8 mouse cellular contexts compared by ENCODE assay signal in genomic region chr5:142371172-142372155, GRCm38 (mm10). TPM values are rescaled to one million over a fixed set of nuclear protein-coding genes. Genes with fewer than 3 reads are reported as not detected.
DNase-seq lines count a peak whose midpoint lies in the region; ATAC-seq and TF ChIP-seq lines count a peak whose summit lies in the region.

No protein-coding gene starts in this region.

- H3K9me3 ChIP-seq in hindbrain, embryonic 10.5 days: peaks cover 6% of the 10 kb centered on the region
- H3K9me3 ChIP-seq in liver, postnatal 0 days (ENCODE audit: low read length): no peaks in the 10 kb centered on the region

- WGBS in hindbrain, embryonic 10.5 days: 3% methylated on average over 24 of the region's 24 CpGs
- 18% methylated on average over 24 of the region's 24 CpGs for WGBS in liver, postnatal 0 days (ENCODE audit: insufficient replicate concordance)
- 58% methylated on average over 24 of the region's 24 CpGs for WGBS in small intestine, adult 2 months

- no peaks in the 10 kb centered on the region for H3K27me3 ChIP-seq in hindbrain, embryonic 10.5 days (ENCODE audit: insufficient read depth, poor library complexity, severe bottlenecking)
- no peaks in the 10 kb centered on the region for H3K27me3 ChIP-seq in liver, postnatal 0 days (ENCODE audit: insufficient read depth, low read length)
- no peaks in the 10 kb centered on the region for H3K27me3 ChIP-seq in small intestine, adult 2 months (ENCODE audit: control insufficient read depth, insufficient read depth, low read length)

- peaks cover 17% of the 10 kb centered on the region for H3K36me3 ChIP-seq in hindbrain, embryonic 10.5 days
- no peaks in the 10 kb centered on the region; the same call in 1 of the 2 replicates for H3K36me3 ChIP-seq in liver, postnatal 0 days (replicated peaks; ENCODE audit: insufficient read depth, low read length)
- H3K36me3 ChIP-seq in small intestine, adult 2 months (ENCODE audit: control insufficient read depth, insufficient read depth, low read length): no peaks in the 10 kb centered on the region

- ATAC-seq in liver, postnatal 0 days: no peak
- ATAC-seq in megakaryocyte progenitor cell, adult 5-6 weeks (replicated peaks; ENCODE audit: poor library complexity): no peak

- H3K27ac ChIP-seq in hindbrain, embryonic 10.5 days: peak overlapping the region; percentile 96
- H3K27ac ChIP-seq in liver, postnatal 0 days (ENCODE audit: low read depth): peak overlapping the region; percentile 67
- no peak overlapping the region for H3K27ac ChIP-seq in small intestine, adult 2 months (ENCODE audit: insufficient read depth, low read depth, low read length)

- H3K9ac ChIP-seq in liver, postnatal 0 days (replicated peaks): peak overlapping the region; percentile 55

- peak overlapping the region; percentile 52 for H3K4me2 ChIP-seq in liver, postnatal 0 days (ENCODE audit: low read depth, low read length)

- no peak for TF ChIP-seq POLR2A in small intestine, adult 2 months (IDR thresholded peaks at IDR 0.05; ENCODE audit: low read depth, low read length)

- TF ChIP-seq CTCF in liver, postnatal 0 days (IDR thresholded peaks at IDR 0.05; ENCODE audit: low read depth): no peak
- TF ChIP-seq CTCF in small intestine, adult 2 months (IDR thresholded peaks at IDR 0.05; ENCODE audit: extremely low read depth, insufficient read length, insufficient replicate concordance, low read depth, low read length): no peak

- H3K4me3 ChIP-seq in hindbrain, embryonic 10.5 days: peak overlapping the region; percentile 34
- 0 out of 2 replicates have a peak overlapping the region, but pooled peaks have one; percentile 17 for H3K4me3 ChIP-seq in liver, postnatal 0 days (ENCODE audit: low read depth, low read length)
- peak overlapping the region; percentile 9; the same call in 1 of the 2 replicates for H3K4me3 ChIP-seq in small intestine, adult 2 months (ENCODE audit: low read depth, low read length)

- H3K4me1 ChIP-seq in hindbrain, embryonic 10.5 days (replicated peaks): peaks cover 63% of the 10 kb centered on the region
- H3K4me1 ChIP-seq in liver, postnatal 0 days (ENCODE audit: insufficient read depth): peaks cover 27% of the 10 kb centered on the region
- H3K4me1 ChIP-seq in small intestine, adult 2 months (ENCODE audit: control insufficient read depth, insufficient read depth, insufficient read length, low read length): peaks cover 2% of the 10 kb centered on the region; the same call in 1 of the 2 replicates

- TF ChIP-seq EP300 in liver, postnatal 0 days (IDR thresholded peaks at IDR 0.05; ENCODE audit: low read depth): no peak

- peak; percentile 33 for DNase-seq in CD4-positive helper T cell, adult 2 months (ENCODE audit: low read depth, low spot score)
- DNase-seq in Muller cell, postnatal 12 days (ENCODE audit: inconsistent ontology term): peak; percentile 65
- peak; percentile 90 for DNase-seq in hindbrain, embryonic 10.5 days (ENCODE audit: low spot score)
- no peak for DNase-seq in liver, postnatal 0 days
- no peak for DNase-seq in adipocyte (ENCODE audit: low spot score)
- DNase-seq in right cerebral cortex, postnatal 25 days: no peak

RNA-seq across cellular contexts. Expression of gene Foxk1, which starts 29.8 kb away (rescaled TPM):
- polyA plus RNA-seq in hindbrain, embryonic 10.5 days (2016; fragmentation: Nextera tagmentation; extraction: Ambion mirVana): 5.2 and 5.5 TPM in 2 replicates
- polyA plus RNA-seq in liver, postnatal 0 days (2015; fragmentation: Nextera tagmentation; extraction: Ambion mirVana): 1.7 TPM in 2 replicates
- 11.2 and 58.0 TPM in 2 replicates for polyA plus RNA-seq in small intestine, adult 2 months (2012; rRNA removed)
- 14.1 and 18.1 TPM in 2 replicates for total RNA-seq in megakaryocyte progenitor cell, adult 5-6 weeks (2015)
- 8.4 and 8.5 TPM in 2 replicates for total RNA-seq in megakaryocyte progenitor cell, adult 5-6 weeks (2017)

Comparison
In these comparisons a context has a peak if more than half of its experiments do, and no peak if none do; other contexts are left out.
1. DNase-seq: peak in CD4-positive helper T cell, adult 2 months (single experiment), Muller cell, postnatal 12 days (single experiment) and hindbrain, embryonic 10.5 days (single experiment); none in liver, postnatal 0 days (single experiment), adipocyte (single experiment) and right cerebral cortex, postnatal 25 days (single experiment).
2. Peak in every context shown above with its lines, with median percentiles within 50 percentile points of each other: H3K4me3 ChIP-seq.